Mouse (Mus musculus): ENCODE data around the gene Rsph3a. TPM values are rescaled to one million over a fixed set of nuclear protein-coding genes. Genes with fewer than 3 reads are reported as not detected.

Gene Rsph3a
- total and polyA plus RNA-seq, 3 experiments, result 9.9 to 23.7 (median 17.8) TPM

DNA sequence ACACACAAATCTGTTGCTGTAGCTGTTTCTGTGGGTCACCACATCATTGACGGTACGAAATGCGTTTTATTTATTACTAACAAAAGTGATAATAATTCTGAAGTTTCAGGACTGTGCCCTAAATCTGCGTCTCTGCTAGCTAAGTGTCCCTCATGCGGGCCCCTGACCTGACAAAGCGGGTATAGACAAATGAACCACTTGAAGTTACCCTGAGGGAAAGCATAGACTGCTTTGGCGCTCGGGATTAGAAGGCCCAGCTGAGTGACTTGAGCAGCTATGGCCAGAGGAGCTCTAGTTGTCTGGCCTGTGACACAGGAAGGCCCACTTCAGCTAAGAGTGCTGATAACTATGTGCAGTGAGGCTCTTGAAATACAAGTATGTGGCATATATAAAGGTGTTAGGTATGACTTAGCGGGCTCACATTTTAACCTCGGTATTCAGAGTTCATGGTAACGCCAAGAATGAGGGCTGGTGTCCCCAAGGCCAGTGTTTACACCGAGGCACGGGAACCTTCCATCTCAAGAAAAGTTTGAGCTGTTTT lies 21.2 kb upstream of the Rsph3a start:
- in situ Hi-C loops (cut with MboI; ENCODE audit: low pct_ligation_motif_present, low pct_unique_long_range_greater_than_20kb, low sequenced_read_pairs), result no loop called here
- peaks cover 8 to 19% of the 10 kb centered on the region in 2 experiments for H3K36me3 ChIP-seq (replicated peaks in 1 of 2; ENCODE audit: control insufficient read depth in 1 of 2, insufficient read depth in 1 of 2, low read length in 1 of 2)
- DNase-seq (ENCODE audit: extremely low read depth), result no peak
- dilution Hi-C loops (cut with MboI; ENCODE audit: extremely low pct_ligation_motif_present, extremely low pct_unique_long_range_greater_than_20kb, low sequenced_read_pairs), result no loop called here
- no peaks in the 10 kb centered on the region for H3K27me3 ChIP-seq (replicated peaks)
- H3K9ac ChIP-seq (ENCODE audit: insufficient read depth, low read depth), result no peak overlapping the region
- peaks cover 12 to 29% of the 10 kb centered on the region in 2 experiments for H3K4me1 ChIP-seq (ENCODE audit: control insufficient read depth in 1 of 2, insufficient read depth in 2 of 2)
- H3K9me3 ChIP-seq (replicated peaks; ENCODE audit: low read length), result no peaks in the 10 kb centered on the region
- no peak overlapping the region for H3K4me2 ChIP-seq (ENCODE audit: insufficient read depth, low read depth, poor library complexity, severe bottlenecking)
- peaks cover 2% of the 10 kb centered on the region for H3K79me2 ChIP-seq (replicated peaks; ENCODE audit: control insufficient read depth, extremely low read depth, insufficient read depth, poor library complexity, severe bottlenecking)
- H3K27ac ChIP-seq (ENCODE audit: insufficient read depth, low read depth), result no peak overlapping the region
- no peak overlapping the region for H3K4me3 ChIP-seq (replicated peaks in 1 of 3; ENCODE audit: low read depth in 2 of 3, low read length in 2 of 3, poor library complexity in 1 of 3)
- TF ChIP-seq TCF12 (IDR thresholded peaks at IDR 0.05; ENCODE audit: low read depth, low read length), result no peak
- no peak for TF ChIP-seq JUND (conservative IDR thresholded peaks at IDR 0.05; ENCODE audit: low read depth, low read length)
- TF ChIP-seq ETS1 (conservative IDR thresholded peaks at IDR 0.05; ENCODE audit: low read depth, low read length), result no peak
- TF ChIP-seq HCFC1 (IDR thresholded peaks at IDR 0.05; ENCODE audit: low read depth, low read length), result no peak
- no peak for TF ChIP-seq RCOR1 (conservative IDR thresholded peaks at IDR 0.05; ENCODE audit: low read depth, low read length)
- no peak for TF ChIP-seq CTCF (conservative IDR thresholded peaks at IDR 0.05 in 1 of 2, IDR thresholded peaks at IDR 0.05 in 1 of 2; ENCODE audit: low read depth in 2 of 2, low read length in 2 of 2)
- TF ChIP-seq ZC3H11A (IDR thresholded peaks at IDR 0.05; ENCODE audit: low read depth, low read length), result no peak
- no peak for TF ChIP-seq SIN3A (IDR thresholded peaks at IDR 0.05; ENCODE audit: low read length)
- no peak for TF ChIP-seq MAFK (IDR thresholded peaks at IDR 0.05; ENCODE audit: insufficient replicate concordance, low read length)
- TF ChIP-seq ZNF384 (IDR thresholded peaks at IDR 0.05; ENCODE audit: low read depth, low read length), result no peak

GRCm38 (mm10) chr17:7925413-7926160 lies 19.8 kb upstream of the Rsph3a start, which contains the start of gene Tagap:
TSS of gene Tagap (plus strand) at chr17:7926000.
- H3K27me3 ChIP-seq (replicated peaks), result no peaks in the 10 kb centered on the region
- H3K4me1 ChIP-seq (ENCODE audit: control insufficient read depth in 1 of 2, insufficient read depth in 2 of 2), result peaks cover 12 to 32% of the 10 kb centered on the region in 2 experiments
- H3K4me3 ChIP-seq (replicated peaks in 1 of 3; ENCODE audit: low read depth in 2 of 3, low read length in 2 of 3, poor library complexity in 1 of 3), result peak within 1 kb of the TSS; percentile 60 to 73 (median 62)
- dilution Hi-C loops (cut with MboI; ENCODE audit: extremely low pct_ligation_motif_present, extremely low pct_unique_long_range_greater_than_20kb, low sequenced_read_pairs) (no loop called here), in situ Hi-C loops (cut with MboI; ENCODE audit: low pct_ligation_motif_present, low pct_unique_long_range_greater_than_20kb, low sequenced_read_pairs) (loop anchor here (5.0 kb wide), 1 partner anchor 58 kb away; no protein-coding TSS in a partner anchor)
- H3K9me3 ChIP-seq (replicated peaks; ENCODE audit: low read length), result no peaks in the 10 kb centered on the region
- peak; percentile 90 for DNase-seq (ENCODE audit: extremely low read depth)
- peaks cover 2% of the 10 kb centered on the region for H3K79me2 ChIP-seq (replicated peaks; ENCODE audit: control insufficient read depth, extremely low read depth, insufficient read depth, poor library complexity, severe bottlenecking)
- peaks cover 18 to 33% of the 10 kb centered on the region in 2 experiments for H3K36me3 ChIP-seq (replicated peaks in 1 of 2; ENCODE audit: control insufficient read depth in 1 of 2, insufficient read depth in 1 of 2, low read length in 1 of 2)
- peak within 1 kb of the TSS; percentile 58 for H3K4me2 ChIP-seq (ENCODE audit: insufficient read depth, low read depth, poor library complexity, severe bottlenecking)
- H3K27ac ChIP-seq (ENCODE audit: insufficient read depth, low read depth), result peak within 1 kb of the TSS; percentile 25; the same call in 1 of the 2 replicates
- H3K9ac ChIP-seq (ENCODE audit: insufficient read depth, low read depth), result peak within 1 kb of the TSS; percentile 52
- TF ChIP-seq RAD21 (IDR thresholded peaks at IDR 0.05; ENCODE audit: low read depth, low read length), result no peak
- TF ChIP-seq JUND (conservative IDR thresholded peaks at IDR 0.05; ENCODE audit: low read depth, low read length), result no peak
- no peak for TF ChIP-seq KAT2A (IDR thresholded peaks at IDR 0.05; ENCODE audit: insufficient replicate concordance, low read length)
- TF ChIP-seq USF1 (IDR thresholded peaks at IDR 0.05; ENCODE audit: low read depth, low read length), result no peak
- peak; percentile 81; the same call in 1 of the 2 replicates for TF ChIP-seq MEF2A (IDR thresholded peaks at IDR 0.05; ENCODE audit: borderline replicate concordance, low read depth, low read length)
- peak; percentile 37; the same call in 1 of the 2 replicates for TF ChIP-seq POLR2AphosphoS2 (IDR thresholded peaks at IDR 0.05; ENCODE audit: low read depth, low read length)
- TF ChIP-seq POLR2A (IDR thresholded peaks at IDR 0.05; ENCODE audit: low read depth, low read length), result peak; percentile 94
- peak; percentile 87 for TF ChIP-seq NELFE (IDR thresholded peaks at IDR 0.05; ENCODE audit: low read depth, low read length)
- peak; percentile 34; the same call in 1 of the 2 replicates for TF ChIP-seq JUN (IDR thresholded peaks at IDR 0.05; ENCODE audit: insufficient read depth, low read depth, low read length)
- TF ChIP-seq SIN3A (IDR thresholded peaks at IDR 0.05; ENCODE audit: low read length), result peak; percentile 88
- peak; percentile 38; the same call in 1 of the 2 replicates for TF ChIP-seq CHD2 (IDR thresholded peaks at IDR 0.05; ENCODE audit: low read length)
- TF ChIP-seq RCOR1 (conservative IDR thresholded peaks at IDR 0.05; ENCODE audit: low read depth, low read length), result no peak
- peak; percentile 83 for TF ChIP-seq TBP (conservative IDR thresholded peaks at IDR 0.05; ENCODE audit: low read depth, low read length)
- TF ChIP-seq IRF4 (IDR thresholded peaks at IDR 0.05; ENCODE audit: low read depth, low read length), result peak; percentile 96
- TF ChIP-seq ELF1 (IDR thresholded peaks at IDR 0.05; ENCODE audit: low read depth, low read length), result peak; percentile 81
- TF ChIP-seq ZC3H11A (IDR thresholded peaks at IDR 0.05; ENCODE audit: low read depth, low read length), result no peak
- 0 out of 2 replicates have a peak, but pooled peaks have one; percentile 4 for TF ChIP-seq NRF1 (IDR thresholded peaks at IDR 0.05; ENCODE audit: low read depth, low read length)
- peak; percentile 92 for TF ChIP-seq EP300 (IDR thresholded peaks at IDR 0.05; ENCODE audit: low read length)
- no peak for TF ChIP-seq ZNF384 (IDR thresholded peaks at IDR 0.05; ENCODE audit: low read depth, low read length)
- TF ChIP-seq SMC3 (IDR thresholded peaks at IDR 0.05; ENCODE audit: low read depth, low read length), result no peak
- peak; percentile 76; the same call in 1 of the 2 replicates for TF ChIP-seq MAX (IDR thresholded peaks at IDR 0.05; ENCODE audit: low read length)
- no peak; the same call in 1 of the 2 replicates for TF ChIP-seq UBTF (IDR thresholded peaks at IDR 0.05; ENCODE audit: low read depth, low read length)
- no peak for TF ChIP-seq MAFK (IDR thresholded peaks at IDR 0.05; ENCODE audit: insufficient replicate concordance, low read length)
- TF ChIP-seq MAZ (IDR thresholded peaks at IDR 0.05; ENCODE audit: low read depth, low read length), result peak; percentile 66; the same call in 1 of the 2 replicates
- TF ChIP-seq ETS1 (conservative IDR thresholded peaks at IDR 0.05; ENCODE audit: low read depth, low read length), result peak; percentile 82

Data from CH12.LX (cell line).